Mouse (Mus musculus): ENCODE measurements around the gene Tenm2. TPM values are rescaled to one million over a fixed set of nuclear protein-coding genes. Genes with fewer than 3 reads are reported as not detected.
A peak's percentile ranks its signal among the peaks of the same experiment; 100 is the strongest.

Tenm2 gene
- polyA plus RNA-seq, 1 experiment: not detected

DNA sequence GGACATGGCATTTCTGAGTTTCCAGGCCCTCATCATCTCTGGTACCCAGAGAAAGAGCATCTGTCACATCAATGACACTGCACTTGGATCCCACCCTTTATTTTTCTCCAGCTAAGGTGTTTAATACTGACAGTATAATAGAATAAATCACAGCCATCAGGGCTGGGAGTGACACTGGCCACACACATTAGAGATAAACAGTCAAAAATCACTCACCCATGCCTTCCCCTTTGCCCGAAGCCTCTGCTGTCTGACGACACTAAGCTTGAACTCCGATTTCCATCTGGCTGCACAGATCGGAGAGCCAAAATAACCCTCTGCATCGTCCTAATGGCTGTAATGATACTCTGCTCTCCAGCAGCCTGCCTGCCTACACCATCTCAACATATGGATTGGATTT lies 305.9 kb downstream of the Tenm2 start:
- no peak overlapping the region for H3K27ac ChIP-seq (ENCODE audit: insufficient read depth, low read depth, low read length)
- no peaks in the 10 kb centered on the region for H3K4me1 ChIP-seq (ENCODE audit: control insufficient read depth, insufficient read depth, low read length)
- no peak overlapping the region for H3K4me3 ChIP-seq (ENCODE audit: insufficient read depth, low read length)
- TF ChIP-seq CTCF (IDR thresholded peaks at IDR 0.05; ENCODE audit: low read depth, low read length): no peak
- TF ChIP-seq POLR2A (IDR thresholded peaks at IDR 0.05; ENCODE audit: borderline replicate concordance, low read depth, low read length): no peak

DNA sequence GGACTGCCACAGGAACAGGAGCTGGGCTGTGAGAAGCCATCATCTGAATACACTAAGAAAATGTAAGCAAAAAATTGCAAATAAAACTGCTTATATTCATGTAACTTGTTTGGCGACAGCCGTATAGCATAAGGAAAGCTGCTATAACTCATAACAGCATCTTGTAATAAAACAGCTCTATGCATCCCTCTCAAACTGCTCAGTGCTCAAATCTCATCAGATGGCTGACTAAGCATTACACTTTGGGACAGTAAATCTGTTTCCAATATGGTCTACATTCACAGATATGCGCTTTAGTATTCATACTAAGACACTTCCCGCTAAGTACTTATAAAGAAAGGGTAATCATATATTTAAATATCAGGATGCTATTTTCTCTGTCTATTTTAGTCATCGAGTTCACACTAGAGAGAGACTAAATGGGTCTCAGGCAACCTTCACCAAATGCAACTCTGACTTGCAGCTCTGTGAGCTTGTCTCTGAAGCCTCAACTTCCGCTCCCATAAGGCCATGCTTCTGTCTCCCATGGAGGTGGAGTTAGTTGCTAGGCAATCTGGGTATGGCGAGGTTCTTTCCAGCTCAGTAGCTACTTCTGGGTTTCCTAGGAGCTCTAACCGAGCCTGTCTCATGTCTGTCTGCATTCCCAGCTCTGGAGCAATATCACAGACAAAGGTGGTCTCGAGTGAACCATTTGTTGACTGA lies 308.9 kb downstream of the Tenm2 start:
- no peak overlapping the region for H3K27ac ChIP-seq (ENCODE audit: insufficient read depth, low read depth, low read length)
- no peak for TF ChIP-seq CTCF (IDR thresholded peaks at IDR 0.05; ENCODE audit: low read depth, low read length)
- TF ChIP-seq POLR2A (IDR thresholded peaks at IDR 0.05; ENCODE audit: borderline replicate concordance, low read depth, low read length): no peak
- H3K4me3 ChIP-seq (ENCODE audit: insufficient read depth, low read length): no peak overlapping the region
- H3K4me1 ChIP-seq (ENCODE audit: control insufficient read depth, insufficient read depth, low read length): no peaks in the 10 kb centered on the region

GRCm38 (mm10) chr11:36919301-36919700 lies 316.5 kb downstream of the Tenm2 start:
- H3K27ac ChIP-seq (ENCODE audit: insufficient read depth, low read depth, low read length): no peak overlapping the region
- no peak for TF ChIP-seq CTCF (IDR thresholded peaks at IDR 0.05; ENCODE audit: low read depth, low read length)
- TF ChIP-seq POLR2A (IDR thresholded peaks at IDR 0.05; ENCODE audit: borderline replicate concordance, low read depth, low read length): no peak
- no peaks in the 10 kb centered on the region for H3K4me1 ChIP-seq (ENCODE audit: control insufficient read depth, insufficient read depth, low read length)
- no peak overlapping the region for H3K4me3 ChIP-seq (ENCODE audit: insufficient read depth, low read length)

GRCm38 (mm10) chr11:36911406-36911805 lies 324.4 kb downstream of the Tenm2 start:
- H3K4me3 ChIP-seq (ENCODE audit: insufficient read depth, low read length): no peak overlapping the region
- TF ChIP-seq CTCF (IDR thresholded peaks at IDR 0.05; ENCODE audit: low read depth, low read length) (peak; percentile 38; the same call in 1 of the 2 replicates), POLR2A (IDR thresholded peaks at IDR 0.05; ENCODE audit: borderline replicate concordance, low read depth, low read length) (no peak)

DNA sequence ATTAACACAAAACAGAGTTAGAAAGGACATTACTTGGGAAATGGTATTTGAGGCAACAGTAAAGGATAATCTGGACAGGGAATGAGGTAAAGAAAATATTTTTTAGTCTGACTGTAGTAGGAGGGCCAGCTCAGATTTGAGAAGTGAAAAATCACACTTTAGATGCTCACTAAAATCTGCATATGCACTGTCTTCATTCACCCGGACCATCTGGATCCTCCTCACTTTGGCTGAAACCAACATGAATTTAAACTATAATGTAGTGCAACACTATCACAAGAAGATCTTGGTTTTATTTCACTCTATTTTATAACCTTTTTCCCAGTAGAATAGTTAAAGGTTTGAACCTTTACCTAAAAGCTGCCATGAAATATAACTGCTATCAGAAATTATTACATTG lies 326.7 kb downstream of the Tenm2 start:
- TF ChIP-seq POLR2A (IDR thresholded peaks at IDR 0.05; ENCODE audit: borderline replicate concordance, low read depth, low read length) (no peak), CTCF (IDR thresholded peaks at IDR 0.05; ENCODE audit: low read depth, low read length) (no peak)
- no peak overlapping the region for H3K4me3 ChIP-seq (ENCODE audit: insufficient read depth, low read length)
- H3K27ac ChIP-seq (ENCODE audit: insufficient read depth, low read depth, low read length): no peak overlapping the region
- no peaks in the 10 kb centered on the region for H3K4me1 ChIP-seq (ENCODE audit: control insufficient read depth, insufficient read depth, low read length)

More at GRCm38 (mm10) chr11:36911406-36911805, 324.4 kb downstream of the Tenm2 start:
- H3K4me1 ChIP-seq (ENCODE audit: control insufficient read depth, insufficient read depth, low read length): no peaks in the 10 kb centered on the region
- H3K27ac ChIP-seq (ENCODE audit: insufficient read depth, low read depth, low read length): no peak overlapping the region

DNA sequence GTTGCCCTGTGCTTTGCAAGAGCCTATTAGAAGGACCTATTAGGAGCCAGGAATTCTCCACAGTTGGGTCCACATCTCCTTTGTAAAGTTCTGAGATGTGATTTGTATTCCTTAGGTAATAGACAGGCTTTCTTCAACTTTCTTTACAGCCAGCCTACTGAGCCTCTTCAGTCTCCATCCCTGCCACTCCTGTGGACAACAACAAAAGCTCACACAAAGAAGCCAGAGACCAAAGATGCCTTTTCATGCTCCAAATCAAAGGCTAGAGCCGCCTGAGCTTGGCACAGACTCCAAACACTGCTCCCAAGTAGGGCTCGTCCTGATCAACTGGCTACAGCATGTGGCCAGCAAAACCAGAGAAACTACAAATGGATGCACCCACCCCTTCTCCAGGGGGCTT lies 333.5 kb downstream of the Tenm2 start:
- Histone ChIP-seq H3K27ac (ENCODE audit: insufficient read depth, low read depth, low read length) (no peak overlapping the region), H3K4me3 (ENCODE audit: insufficient read depth, low read length) (no peak overlapping the region), H3K4me1 (ENCODE audit: control insufficient read depth, insufficient read depth, low read length) (no peaks in the 10 kb centered on the region)
- TF ChIP-seq POLR2A (IDR thresholded peaks at IDR 0.05; ENCODE audit: borderline replicate concordance, low read depth, low read length): no peak
- TF ChIP-seq CTCF (IDR thresholded peaks at IDR 0.05; ENCODE audit: low read depth, low read length): no peak

- no peak overlapping the region for H3K4me3 ChIP-seq (ENCODE audit: insufficient read depth, low read length)
Measured at GRCm38 (mm10) chr11:36893061-36893460, 342.7 kb downstream of the Tenm2 start.

DNA sequence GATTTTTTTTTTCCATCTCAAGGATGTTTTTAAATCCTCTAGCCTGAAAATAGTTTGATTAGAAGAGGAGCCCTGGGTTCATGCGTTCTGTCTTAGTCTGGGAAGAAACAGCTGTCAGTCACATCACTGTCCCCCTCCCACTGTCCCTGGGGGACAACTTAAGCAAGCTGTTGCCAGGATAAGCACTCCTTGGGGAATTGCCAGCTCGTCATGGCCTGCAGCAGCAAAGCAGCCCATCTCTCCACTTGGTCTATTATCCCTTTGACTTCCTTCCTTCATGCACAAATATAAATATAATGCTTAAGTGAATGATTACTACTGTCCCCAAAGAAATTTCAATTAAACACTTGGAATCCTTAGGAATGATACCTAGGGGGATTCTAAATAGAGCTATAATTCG lies 344.7 kb downstream of the Tenm2 start:
- Histone ChIP-seq H3K4me1 (ENCODE audit: control insufficient read depth, insufficient read depth, low read length) (no peaks in the 10 kb centered on the region), H3K4me3 (ENCODE audit: insufficient read depth, low read length) (no peak overlapping the region), H3K27ac (ENCODE audit: insufficient read depth, low read depth, low read length) (no peak overlapping the region)
- TF ChIP-seq POLR2A (IDR thresholded peaks at IDR 0.05; ENCODE audit: borderline replicate concordance, low read depth, low read length) (no peak), CTCF (IDR thresholded peaks at IDR 0.05; ENCODE audit: low read depth, low read length) (no peak)

More at GRCm38 (mm10) chr11:36893061-36893460, 342.7 kb downstream of the Tenm2 start:
- no peak overlapping the region for H3K27ac ChIP-seq (ENCODE audit: insufficient read depth, low read depth, low read length)
- TF ChIP-seq POLR2A (IDR thresholded peaks at IDR 0.05; ENCODE audit: borderline replicate concordance, low read depth, low read length) (no peak), CTCF (IDR thresholded peaks at IDR 0.05; ENCODE audit: low read depth, low read length) (no peak)
- H3K4me1 ChIP-seq (ENCODE audit: control insufficient read depth, insufficient read depth, low read length): no peaks in the 10 kb centered on the region

- Histone ChIP-seq H3K4me1 (ENCODE audit: control insufficient read depth, insufficient read depth, low read length) (no peaks in the 10 kb centered on the region), H3K27ac (ENCODE audit: insufficient read depth, low read depth, low read length) (no peak overlapping the region), H3K4me3 (ENCODE audit: insufficient read depth, low read length) (no peak overlapping the region)
- TF ChIP-seq CTCF (IDR thresholded peaks at IDR 0.05; ENCODE audit: low read depth, low read length) (no peak), POLR2A (IDR thresholded peaks at IDR 0.05; ENCODE audit: borderline replicate concordance, low read depth, low read length) (no peak)
Measured at GRCm38 (mm10) chr11:36887490-36887889, 348.3 kb downstream of the Tenm2 start.

DNA sequence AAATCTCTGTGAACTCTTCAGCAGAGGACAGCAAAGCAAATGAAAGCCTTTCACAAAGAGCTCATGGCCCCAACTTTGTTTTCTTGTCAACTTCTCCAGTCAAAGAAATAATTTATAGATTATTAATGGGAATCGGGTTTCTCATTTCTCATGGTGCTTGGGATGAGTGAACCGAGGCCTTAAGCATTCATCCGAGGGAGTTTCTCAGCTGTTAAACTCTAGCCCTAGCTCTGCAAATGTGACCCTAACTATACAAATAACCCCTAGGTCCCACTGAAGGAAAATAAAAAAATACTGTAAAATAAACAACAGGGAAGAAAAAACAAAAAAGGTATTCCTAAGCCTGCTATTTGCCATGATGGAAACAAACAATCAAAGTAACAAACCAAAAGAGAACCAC lies 349.6 kb downstream of the Tenm2 start:
- Histone ChIP-seq H3K27ac (ENCODE audit: insufficient read depth, low read depth, low read length) (no peak overlapping the region), H3K4me3 (ENCODE audit: insufficient read depth, low read length) (no peak overlapping the region), H3K4me1 (ENCODE audit: control insufficient read depth, insufficient read depth, low read length) (no peaks in the 10 kb centered on the region)
- TF ChIP-seq POLR2A (IDR thresholded peaks at IDR 0.05; ENCODE audit: borderline replicate concordance, low read depth, low read length) (no peak), CTCF (IDR thresholded peaks at IDR 0.05; ENCODE audit: low read depth, low read length) (no peak)

All from bone marrow macrophage, adult 2 months (primary cell).